Mouse (Mus musculus) lung, embryonic 16.5 days (tissue): ENCODE data around the gene Me3. TPM values are rescaled to one million over a fixed set of nuclear protein-coding genes. Genes with fewer than 3 reads are reported as not detected.

ENCODE experiments used
- ATAC-seq: fragments of 200-750 bp; cut with Nextera tagmentation; 2 replicates; pipeline ENCODE4 v1.8.0; 2017; ENCODE audit warnings: low read depth, mild to moderate bottlenecking, moderate library complexity
- H3K27ac ChIP-seq: fragments of 300-500 bp; sonication (generic); 2 replicates; pipeline ENCODE4 v1.5.1; 2014; ENCODE audit warnings: mild to moderate bottlenecking, control low read depth, low read length
- H3K27me3 ChIP-seq: fragments of 300-500 bp; sonication (generic); 2 replicates; pipeline ENCODE4 v1.6.1; 2014; ENCODE audit warnings: low read depth, low read length, mixed read lengths; ENCODE audit not compliant: control insufficient read depth, insufficient read depth
- H3K36me3 ChIP-seq: fragments of 300-500 bp; sonication (generic); 2 replicates; pipeline ENCODE4 v1.6.1; 2014; ENCODE audit warnings: low read length; ENCODE audit not compliant: control insufficient read depth, insufficient read depth
- H3K4me1 ChIP-seq: fragments of 300-500 bp; sonication (generic); replicated peaks from 2 replicates; pipeline ENCODE4 v1.6.1; 2014; ENCODE audit warnings: low read length, mixed read lengths; ENCODE audit not compliant: control insufficient read depth, insufficient read depth
- H3K4me2 ChIP-seq: fragments of 300-500 bp; sonication (generic); 2 replicates; pipeline ENCODE4 v1.6.1; 2014; ENCODE audit warnings: low read depth, low read length, control low read depth
- H3K4me3 ChIP-seq: fragments of 300-500 bp; sonication (generic); 2 replicates; pipeline ENCODE4 v1.5.1; 2014; ENCODE audit warnings: mild to moderate bottlenecking, low read length, control low read depth
- H3K9ac ChIP-seq: fragments of 300-500 bp; sonication (generic); 2 replicates; pipeline ENCODE4 v1.6.1; 2014; ENCODE audit warnings: low read length, control low read depth
- H3K9me3 ChIP-seq: fragments of 300-500 bp; sonication (generic); 2 replicates; pipeline ENCODE4 v1.6.1; 2016; ENCODE audit warnings: low read length; ENCODE audit not compliant: control insufficient read depth
- WGBS: fragments of 180-500 bp; shearing (Covaris S2); extraction: QIAGEN DNeasy Blood & Tissue Kit; methylation state at CpG from one replicate; pipeline ENCODE4 v1.1.7; 2014; 5-methylcytosine and 5-hydroxymethylcytosine counted together
- polyA plus RNA-seq: library from polyadenylated mRNA; unstranded; fragments of >200 nt; fragmentation: Nextera tagmentation; extraction: Ambion mirVana; gene quantifications from 2 replicates; pipeline ENCODE4 v1.2.1, GENCODE M21; 2015

Gene Me3
- polyA plus RNA-seq, 1 experiment from 2014 or later = 2.8 TPM

DNA sequence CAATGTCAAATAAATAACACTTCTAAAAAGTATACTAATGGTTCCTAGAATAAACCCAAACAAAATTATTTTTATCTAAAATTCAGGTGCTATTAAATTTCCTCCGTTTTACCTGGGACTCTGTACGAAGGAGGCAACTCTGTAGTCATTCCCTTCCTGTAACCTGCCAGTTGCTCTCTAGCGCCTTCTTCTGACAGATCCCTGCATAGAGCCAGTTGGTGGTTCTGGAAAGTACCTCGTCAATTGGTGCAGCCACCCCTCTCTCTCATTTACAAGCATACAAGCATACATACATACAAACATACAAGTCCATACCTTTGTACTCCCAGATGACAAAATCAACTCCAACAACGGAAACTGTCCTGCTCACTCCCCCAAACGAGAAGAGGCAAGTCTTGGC, 211.3 kb downstream of the Me3 start:
- Histone ChIP-seq H3K27ac (no peak overlapping the region), H3K27me3 (no peaks in the 10 kb centered on the region), H3K4me2 (no peak overlapping the region), H3K9me3 (no peaks in the 10 kb centered on the region), H3K4me3 (no peak overlapping the region), H3K4me1 (0 out of 2 replicates have a peak, but pooled peaks cover 2% of the 10 kb centered on the region), H3K36me3 (no peaks in the 10 kb centered on the region), H3K9ac (no peak overlapping the region)
- ATAC-seq = no peak
- WGBS = 25% methylated on average over 6 of the region's 6 CpGs

DNA sequence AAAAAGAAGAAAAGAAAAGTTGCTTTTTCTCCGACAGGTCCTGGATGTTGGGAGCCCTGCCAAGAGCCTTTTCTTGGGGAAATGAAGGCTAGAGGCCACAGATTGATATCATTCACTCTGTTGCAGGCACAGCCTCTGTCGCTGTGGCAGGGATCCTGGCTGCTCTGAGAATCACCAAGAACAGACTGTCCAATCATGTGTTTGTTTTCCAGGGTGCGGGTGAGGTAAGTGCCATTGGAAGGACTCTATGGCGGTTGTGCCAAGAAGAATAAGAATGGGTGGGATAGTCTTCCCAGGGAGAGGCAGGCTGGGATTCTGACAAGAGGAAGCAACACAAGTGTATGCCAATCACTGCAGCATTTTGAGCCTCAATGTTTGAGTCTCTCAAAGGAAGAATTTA, 213.5 kb downstream of the Me3 start:
- H3K4me3 ChIP-seq = no peak overlapping the region
- no peak overlapping the region for H3K4me2 ChIP-seq
- ATAC-seq = no peak
- H3K9me3 ChIP-seq = no peaks in the 10 kb centered on the region
- no peaks in the 10 kb centered on the region for H3K27me3 ChIP-seq
- WGBS = 59% methylated on average over 4 of the region's 4 CpGs
- no peaks in the 10 kb centered on the region for H3K36me3 ChIP-seq
- H3K9ac ChIP-seq = no peak overlapping the region
- H3K4me1 ChIP-seq = no peaks in the 10 kb centered on the region
- H3K27ac ChIP-seq = no peak overlapping the region

DNA sequence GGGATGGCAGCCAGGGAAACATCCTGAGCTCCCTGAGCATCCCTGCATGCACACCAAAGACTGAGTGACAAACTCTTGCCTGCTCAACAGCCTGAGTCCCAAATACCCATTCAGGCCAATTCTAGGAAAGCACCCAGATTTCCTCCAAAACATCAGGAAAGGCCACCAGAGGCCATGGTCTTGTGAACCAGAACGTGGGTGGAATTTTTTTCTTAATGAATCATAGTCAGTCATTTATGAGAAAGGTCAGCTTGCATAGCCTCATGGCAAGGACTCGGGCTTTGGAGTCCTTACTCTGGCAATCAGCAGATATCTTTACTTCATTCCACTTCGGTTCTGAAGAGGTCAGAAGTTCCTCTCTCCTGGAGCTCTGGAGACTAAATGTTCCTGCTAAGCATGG, 218.3 kb downstream of the Me3 start:
- Histone ChIP-seq H3K4me3 (no peak overlapping the region), H3K4me2 (no peak overlapping the region), H3K4me1 (no peaks in the 10 kb centered on the region), H3K27ac (no peak overlapping the region), H3K27me3 (no peaks in the 10 kb centered on the region), H3K9me3 (no peaks in the 10 kb centered on the region), H3K9ac (no peak overlapping the region), H3K36me3 (no peaks in the 10 kb centered on the region)
- 56% methylated on average over 3 of the region's 3 CpGs for WGBS
- ATAC-seq = no peak

DNA sequence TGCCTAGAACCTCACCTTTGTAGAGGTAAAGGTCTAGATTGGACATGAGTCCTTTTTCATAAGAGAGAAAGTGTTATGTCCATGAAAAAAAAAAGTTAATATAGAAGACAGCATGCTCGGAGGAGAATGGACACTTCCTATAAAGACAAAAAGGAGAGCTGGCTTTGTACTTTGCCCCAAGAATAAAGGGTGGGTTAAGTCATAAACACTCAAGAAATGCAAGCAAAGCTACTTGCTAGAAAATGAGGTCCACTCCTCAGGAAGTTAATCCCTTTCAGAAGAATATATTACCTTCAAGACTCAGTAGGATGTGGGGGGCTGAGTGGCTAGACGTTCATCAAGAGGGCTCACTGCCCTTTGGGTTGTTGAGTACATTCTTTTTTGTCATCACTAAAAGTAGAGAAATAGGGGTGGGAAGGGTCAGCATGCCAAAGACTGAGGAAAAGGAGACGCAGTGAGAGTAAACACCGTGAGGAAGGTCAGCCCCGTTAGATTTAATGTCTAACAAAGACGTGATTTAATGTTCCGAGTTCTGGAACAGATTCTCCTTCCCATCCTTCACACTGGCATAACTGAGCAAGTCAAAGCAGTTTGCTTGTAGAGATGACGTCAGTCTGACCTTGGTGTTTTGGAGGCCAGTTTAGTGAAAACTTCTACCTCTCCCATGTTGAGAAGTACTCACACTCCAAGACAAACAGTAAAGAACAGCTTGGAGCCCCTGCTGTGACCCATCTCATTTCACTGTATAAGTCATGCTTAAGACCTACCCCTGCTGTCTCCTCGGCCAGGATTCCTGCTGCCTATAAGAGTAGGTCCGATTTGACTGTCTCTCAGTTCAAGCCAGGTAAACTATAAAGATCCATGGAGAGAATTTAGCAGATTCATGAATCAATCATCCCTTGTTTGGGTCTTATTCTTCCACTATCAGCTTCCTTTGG, 220.2 kb downstream of the Me3 start:
- Histone ChIP-seq H3K4me3 (no peak overlapping the region), H3K9me3 (no peaks in the 10 kb centered on the region), H3K4me1 (no peaks in the 10 kb centered on the region), H3K36me3 (no peaks in the 10 kb centered on the region), H3K4me2 (no peak overlapping the region), H3K27ac (no peak overlapping the region), H3K9ac (no peak overlapping the region), H3K27me3 (no peaks in the 10 kb centered on the region)
- ATAC-seq = no peak
- 53% methylated on average over 10 of the region's 10 CpGs for WGBS

DNA sequence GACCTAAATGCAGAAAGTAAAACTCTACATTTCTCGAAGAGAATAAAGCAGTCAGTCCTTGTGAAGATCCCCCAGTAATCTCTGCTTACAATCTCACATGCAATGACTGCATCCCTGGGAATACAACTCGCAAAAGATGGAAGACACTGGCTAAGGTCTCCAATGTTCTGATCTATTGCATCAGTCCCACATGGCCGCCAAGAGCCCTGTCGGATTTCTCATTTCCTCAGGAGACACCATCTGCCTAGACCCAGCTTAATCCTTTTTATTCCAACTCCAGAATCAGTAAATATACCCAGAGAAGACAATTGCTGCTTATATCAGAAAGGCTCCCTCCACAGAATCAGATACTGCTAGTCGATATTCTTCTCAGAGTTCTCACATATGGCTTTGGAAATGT, 220.9 kb downstream of the Me3 start:
- H3K4me3 ChIP-seq = no peak overlapping the region
- no peak overlapping the region for H3K4me2 ChIP-seq
- no peaks in the 10 kb centered on the region for H3K4me1 ChIP-seq
- no peaks in the 10 kb centered on the region for H3K9me3 ChIP-seq
- H3K27me3 ChIP-seq = no peaks in the 10 kb centered on the region
- WGBS = 78% methylated on average over 5 of the region's 5 CpGs
- no peaks in the 10 kb centered on the region for H3K36me3 ChIP-seq
- ATAC-seq = no peak
- H3K27ac ChIP-seq = no peak overlapping the region
- H3K9ac ChIP-seq = no peak overlapping the region

DNA sequence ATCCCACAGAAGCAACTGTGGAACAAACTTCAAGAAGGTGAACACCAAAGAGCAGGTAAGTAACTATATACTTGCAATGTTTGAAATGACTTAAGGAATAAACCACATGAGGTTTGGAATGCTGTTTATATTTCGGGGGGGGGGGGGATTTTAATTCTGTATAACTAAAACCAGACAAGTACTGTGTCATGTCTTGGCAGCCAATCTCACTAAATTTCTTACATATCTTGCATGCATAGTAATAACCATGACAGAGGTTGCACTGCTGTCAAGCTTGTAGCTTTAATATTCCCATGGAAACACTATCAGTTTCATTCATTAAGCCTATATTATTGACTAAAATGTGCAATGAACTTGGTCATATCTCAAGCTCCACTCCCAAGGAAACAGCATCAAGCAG, 223.0 kb downstream of the Me3 start:
- Histone ChIP-seq H3K4me3 (no peak overlapping the region), H3K27ac (no peak overlapping the region), H3K9me3 (no peaks in the 10 kb centered on the region), H3K36me3 (no peaks in the 10 kb centered on the region), H3K9ac (no peak overlapping the region), H3K27me3 (no peaks in the 10 kb centered on the region), H3K4me2 (no peak overlapping the region), H3K4me1 (no peaks in the 10 kb centered on the region)
- WGBS = 84% methylated on average over 1 of the region's 1 CpGs
- ATAC-seq = no peak

DNA sequence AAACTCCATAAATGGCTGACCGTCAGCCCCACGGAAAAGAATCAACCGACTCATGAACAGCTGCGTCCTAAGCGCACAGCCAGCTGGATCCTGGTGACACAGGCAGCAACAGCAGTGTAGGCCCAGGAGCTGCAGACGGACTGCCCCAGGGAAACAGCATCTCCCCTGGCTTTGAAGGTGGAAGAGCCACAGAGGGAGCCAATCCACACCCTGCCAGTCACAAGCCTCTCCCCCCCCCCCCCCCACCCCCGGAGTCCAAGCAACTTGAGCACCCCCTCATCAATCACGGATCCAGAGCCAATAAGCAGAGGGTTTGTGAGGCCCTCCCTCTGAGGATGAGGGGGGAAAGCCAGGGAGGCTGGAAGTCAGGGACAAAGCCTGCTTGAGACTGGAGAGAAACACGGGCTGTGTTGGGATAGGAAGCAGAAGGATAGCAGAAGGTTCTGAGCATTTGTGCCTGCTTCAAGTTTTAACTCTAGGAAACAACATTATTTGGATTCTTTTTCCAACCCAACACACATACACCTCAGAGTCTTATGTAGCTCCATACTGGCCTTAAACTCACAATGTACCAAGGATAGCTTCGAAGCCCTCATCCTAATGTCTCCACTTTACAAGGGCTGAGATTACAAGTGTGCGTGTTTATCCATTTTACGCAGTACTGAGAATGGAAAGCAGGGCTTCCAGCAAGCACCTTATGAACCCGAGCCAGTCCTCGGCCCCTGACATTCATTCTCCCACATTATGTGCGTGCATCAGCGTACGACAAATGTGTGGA, 224.4 kb downstream of the Me3 start:
- no peaks in the 10 kb centered on the region for H3K4me1 ChIP-seq
- H3K4me3 ChIP-seq = no peak overlapping the region
- H3K27me3 ChIP-seq = no peaks in the 10 kb centered on the region
- 51% methylated on average over 17 of the region's 17 CpGs for WGBS
- H3K9ac ChIP-seq = no peak overlapping the region
- no peaks in the 10 kb centered on the region for H3K36me3 ChIP-seq
- no peak for ATAC-seq
- H3K27ac ChIP-seq = no peak overlapping the region
- H3K4me2 ChIP-seq = no peak overlapping the region
- no peaks in the 10 kb centered on the region for H3K9me3 ChIP-seq

DNA sequence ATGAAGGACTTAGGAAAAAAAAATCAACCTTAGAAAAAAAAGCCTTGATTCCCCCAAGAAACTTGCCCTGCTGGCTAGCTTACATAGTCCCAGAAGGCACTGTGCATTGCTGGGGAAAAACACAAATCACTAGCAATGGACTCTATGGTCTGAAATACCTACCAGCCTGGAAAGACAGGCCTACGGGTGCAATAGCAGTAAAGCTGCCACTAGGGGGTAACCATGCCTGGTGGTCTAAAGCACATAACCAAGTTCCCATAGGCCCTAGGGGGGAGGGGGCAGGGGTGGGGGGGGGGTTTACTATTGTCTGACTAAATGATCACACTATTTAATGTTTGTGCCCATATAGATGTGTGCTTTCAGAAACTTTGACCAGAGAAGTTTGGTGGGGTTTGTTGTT, 232.6 kb downstream of the Me3 start:
- no peak for ATAC-seq
- Histone ChIP-seq H3K9ac (no peak overlapping the region), H3K27ac (no peak overlapping the region), H3K4me3 (no peak overlapping the region), H3K9me3 (no peaks in the 10 kb centered on the region), H3K36me3 (no peaks in the 10 kb centered on the region), H3K4me2 (no peak overlapping the region), H3K27me3 (no peaks in the 10 kb centered on the region), H3K4me1 (no peaks in the 10 kb centered on the region)
- 82% methylated on average over 1 of the region's 1 CpGs for WGBS

DNA sequence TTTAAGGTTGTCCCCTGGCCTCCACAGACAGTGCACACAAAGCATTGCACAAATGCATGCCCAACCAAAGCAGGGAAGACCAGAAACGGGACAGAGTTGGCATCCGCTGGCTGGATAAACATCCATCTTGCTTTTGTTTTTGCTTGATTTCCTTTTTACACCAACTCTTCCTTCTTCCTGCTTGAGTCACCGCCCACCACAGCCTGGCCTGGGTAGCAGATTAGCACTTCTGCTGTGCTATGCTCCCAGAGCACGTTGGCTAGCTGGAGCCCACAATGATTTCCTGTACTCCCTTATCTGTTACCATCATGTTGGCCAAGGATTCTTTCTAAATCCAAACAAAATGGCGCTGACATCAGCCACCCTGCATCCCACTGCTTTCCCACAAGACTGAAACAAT, 235.0 kb downstream of the Me3 start:
- H3K9ac ChIP-seq = no peak overlapping the region
- H3K4me2 ChIP-seq = no peak overlapping the region
- 49% methylated on average over 5 of the region's 5 CpGs for WGBS
- H3K27me3 ChIP-seq = no peaks in the 10 kb centered on the region
- no peaks in the 10 kb centered on the region for H3K36me3 ChIP-seq
- H3K4me1 ChIP-seq = no peaks in the 10 kb centered on the region
- H3K4me3 ChIP-seq = no peak overlapping the region
- no peak for ATAC-seq
- H3K9me3 ChIP-seq = no peaks in the 10 kb centered on the region
- H3K27ac ChIP-seq = no peak overlapping the region
